Mouse (Mus musculus) lung, embryonic 14.5 days (tissue): ENCODE results near the gene Dcst2. TPM values are rescaled to one million over a fixed set of nuclear protein-coding genes. Genes with fewer than 3 reads are reported as not detected.

ENCODE experiments used
- ATAC-seq: fragments of 200-750 bp; cut with Nextera tagmentation; 2 replicates; pipeline ENCODE4 v1.8.0; 2017; ENCODE audit warnings: mild to moderate bottlenecking, moderate TSS enrichment, moderate library complexity; ENCODE audit not compliant: insufficient read depth
- DNase-seq: peaks from one replicate; pipeline ENCODE4 v3.0.0-alpha.2; 2015
- H3K27ac ChIP-seq: fragments of 300-500 bp; sonication (generic); 2 replicates; pipeline ENCODE4 v1.5.1; 2014; ENCODE audit warnings: low read depth, mild to moderate bottlenecking, moderate library complexity
- H3K27me3 ChIP-seq: fragments of 300-500 bp; sonication (generic); 2 replicates; pipeline ENCODE4 v1.6.1; 2014; ENCODE audit warnings: low read length, control low read depth; ENCODE audit not compliant: insufficient read depth
- H3K36me3 ChIP-seq: fragments of 300-500 bp; sonication (generic); 2 replicates; pipeline ENCODE4 v1.6.1; 2014; ENCODE audit warnings: control low read depth; ENCODE audit not compliant: insufficient read depth
- H3K4me1 ChIP-seq: fragments of 300-500 bp; sonication (generic); 2 replicates; pipeline ENCODE4 v1.6.1; 2014; ENCODE audit warnings: antibody characterized with exemption, control low read depth; ENCODE audit not compliant: insufficient read depth
- H3K4me2 ChIP-seq: fragments of 300-500 bp; sonication (generic); 2 replicates; pipeline ENCODE4 v1.6.1; 2014; ENCODE audit warnings: mild to moderate bottlenecking
- H3K4me3 ChIP-seq: fragments of 300-500 bp; sonication (generic); 2 replicates; pipeline ENCODE4 v1.5.1; 2014; ENCODE audit warnings: low read depth, low read length
- H3K9ac ChIP-seq: fragments of 300-500 bp; sonication (generic); 2 replicates; pipeline ENCODE4 v1.6.1; 2014
- H3K9me3 ChIP-seq: fragments of 300-500 bp; sonication (generic); 2 replicates; pipeline ENCODE4 v1.6.1; 2016; ENCODE audit warnings: low read depth, low read length, control low read depth
- CTCF ChIP-seq: IDR thresholded peaks from 2 replicates; pipeline ENCODE4 v1.5.1; 2016; ENCODE audit warnings: antibody characterized with exemption, low read depth
- WGBS: fragments of 180-500 bp; shearing (Covaris S2); extraction: QIAGEN DNeasy Blood & Tissue Kit; methylation state at CpG from one replicate; pipeline ENCODE4 v1.1.7; 2014; 5-methylcytosine and 5-hydroxymethylcytosine counted together
- polyA plus RNA-seq: library from polyadenylated mRNA; unstranded; fragments of >200 nt; fragmentation: Nextera tagmentation; extraction: Ambion mirVana; gene quantifications from 2 replicates; pipeline ENCODE4 v1.2.1, GENCODE M21; 2014

Dcst2 gene
- polyA plus RNA-seq, 1 experiment from 2014 or later, result 0.17 TPM

DNA sequence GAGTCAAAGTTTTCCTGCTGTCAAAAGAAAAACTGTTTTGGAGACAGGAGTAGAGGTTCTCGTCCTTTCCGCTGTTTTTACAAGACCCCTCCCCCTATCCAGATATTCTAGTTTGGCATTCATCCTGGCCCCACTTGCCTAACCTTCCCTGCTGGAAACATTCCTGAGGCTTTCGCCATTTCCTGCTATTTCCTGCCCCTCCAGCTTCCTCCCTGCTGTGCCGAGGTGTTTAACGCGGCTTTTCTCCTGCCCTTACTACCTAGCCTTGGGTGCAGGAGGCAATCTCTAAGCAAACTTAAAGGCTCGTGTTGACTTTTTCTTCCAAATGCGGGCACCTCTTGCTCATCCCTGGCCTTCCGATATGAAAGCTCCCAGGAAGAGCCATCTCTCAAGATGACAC, 57.8 kb downstream of the Dcst2 start:
- 0% methylated on average over 9 of the region's 9 CpGs for WGBS
- peaks cover 19% of the 10 kb centered on the region for H3K4me1 ChIP-seq

DNA sequence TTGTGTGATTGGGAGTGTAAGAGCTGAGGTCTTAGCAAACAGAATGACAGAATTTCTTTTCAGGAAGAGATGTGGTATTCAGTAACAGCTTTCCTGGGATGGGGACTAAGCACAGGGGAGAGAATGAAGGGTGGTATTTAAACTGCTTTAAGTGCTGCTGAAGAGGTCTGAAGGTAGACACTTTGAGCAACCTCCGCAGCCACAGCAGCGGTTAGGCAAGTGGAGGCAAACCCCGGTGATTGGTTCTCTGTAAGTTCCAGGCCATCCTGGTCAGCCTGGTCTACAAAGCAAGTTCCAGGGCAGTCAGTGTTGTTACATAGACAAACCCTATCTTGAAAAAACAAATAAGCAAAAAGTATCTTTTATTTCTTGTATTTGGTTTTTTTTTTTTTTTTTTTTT, 58.2 kb downstream of the Dcst2 start:
- Histone ChIP-seq H3K27ac (peak overlapping the region; percentile 99), H3K9me3 (no peaks in the 10 kb centered on the region), H3K4me1 (peaks cover 19% of the 10 kb centered on the region), H3K4me2 (peak overlapping the region; percentile 86), H3K9ac (peak overlapping the region; percentile 53), H3K27me3 (no peaks in the 10 kb centered on the region), H3K4me3 (peak overlapping the region; percentile 55), H3K36me3 (peaks cover 38% of the 10 kb centered on the region)
- peak; percentile 35 for DNase-seq
- WGBS, result 17% methylated on average over 3 of the region's 3 CpGs
- no peak for TF ChIP-seq CTCF
- no peak for ATAC-seq

More for the DNA sequence above, 57.8 kb downstream of the Dcst2 start:
- Histone ChIP-seq H3K9ac (peak overlapping the region; percentile 53), H3K4me3 (peak overlapping the region; percentile 55), H3K27ac (peak overlapping the region; percentile 99), H3K4me2 (peak overlapping the region; percentile 86), H3K9me3 (no peaks in the 10 kb centered on the region), H3K36me3 (peaks cover 38% of the 10 kb centered on the region), H3K27me3 (no peaks in the 10 kb centered on the region)
- peak; percentile 87 for DNase-seq
- TF ChIP-seq CTCF, result no peak
- no peak for ATAC-seq

DNA sequence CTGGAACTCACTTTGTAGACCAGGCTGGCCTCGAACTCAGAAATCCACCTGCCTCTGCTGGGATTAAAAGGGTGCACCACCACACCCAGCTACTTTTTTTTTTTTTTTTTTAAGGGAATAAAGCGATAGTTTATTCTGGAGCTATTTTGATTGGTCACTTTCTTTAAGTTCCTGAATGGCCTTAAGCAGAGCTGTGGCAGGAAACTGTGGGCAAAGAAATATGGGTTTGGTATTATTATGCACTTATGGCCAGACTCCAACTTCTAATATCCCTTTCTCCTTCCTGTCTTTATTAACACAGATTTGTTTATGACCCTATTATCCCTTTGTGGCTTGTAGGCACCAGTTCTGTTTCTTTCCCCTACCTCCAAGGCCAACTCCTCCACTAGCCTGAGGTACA, 58.6 kb downstream of the Dcst2 start:
- peak overlapping the region; percentile 99 for H3K27ac ChIP-seq
- H3K27me3 ChIP-seq, result no peaks in the 10 kb centered on the region
- peaks cover 38% of the 10 kb centered on the region for H3K36me3 ChIP-seq
- ATAC-seq (no peak), DNase-seq (peak; percentile 15)
- peak overlapping the region; percentile 86 for H3K4me2 ChIP-seq
- H3K9ac ChIP-seq, result 0 out of 2 replicates have a peak overlapping the region, but pooled peaks have one; percentile 10
- WGBS, result 37% methylated on average over 2 of the region's 2 CpGs
- H3K4me1 ChIP-seq, result peaks cover 19% of the 10 kb centered on the region
- H3K4me3 ChIP-seq, result peak overlapping the region; percentile 55
- H3K9me3 ChIP-seq, result no peaks in the 10 kb centered on the region
- TF ChIP-seq CTCF, result no peak

DNA sequence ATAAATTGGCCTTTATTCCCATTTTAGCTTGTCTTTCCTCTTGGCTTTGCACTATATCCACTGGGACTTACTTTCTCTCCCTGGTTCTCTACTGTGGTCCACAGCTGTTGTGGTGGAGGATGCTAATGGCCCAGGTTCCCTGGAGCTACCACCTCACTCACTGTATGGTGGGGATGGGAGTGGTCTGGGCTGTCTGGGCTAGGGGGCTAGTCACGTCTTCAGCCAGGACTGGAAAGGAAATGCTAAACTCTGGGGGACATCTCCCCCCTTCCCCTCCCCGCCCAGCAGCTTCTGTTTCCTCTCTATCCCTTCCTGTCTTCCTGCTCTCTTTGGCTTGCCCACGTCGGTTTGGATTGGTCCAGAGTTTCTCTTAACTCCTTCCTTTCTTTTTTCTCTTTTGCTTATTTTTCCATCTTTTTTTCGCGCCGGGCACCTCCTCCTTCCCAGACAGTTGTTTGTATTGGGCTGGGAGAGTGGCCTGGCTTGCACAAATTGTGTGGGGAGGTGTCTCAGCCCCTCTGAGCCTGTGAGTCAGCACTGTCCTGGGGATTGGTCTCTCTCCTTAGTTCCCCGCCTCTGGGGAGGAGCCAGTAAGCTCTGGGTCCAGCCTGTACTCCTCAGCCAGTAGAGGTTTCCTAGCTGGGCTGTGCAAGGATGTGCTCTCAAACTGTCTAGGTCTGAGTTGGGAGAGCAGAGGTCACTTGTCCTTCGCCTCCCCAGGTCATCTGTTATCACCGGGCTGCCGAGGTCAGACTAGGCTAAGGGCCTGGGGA, 59.4 kb downstream of the Dcst2 start:
- 2% methylated on average over 11 of the region's 11 CpGs for WGBS
- Histone ChIP-seq H3K4me2 (peak overlapping the region; percentile 86), H3K27me3 (no peaks in the 10 kb centered on the region), H3K9ac (peak overlapping the region; percentile 61), H3K4me1 (peaks cover 19% of the 10 kb centered on the region), H3K9me3 (no peaks in the 10 kb centered on the region), H3K36me3 (peaks cover 38% of the 10 kb centered on the region), H3K4me3 (peak overlapping the region; percentile 55), H3K27ac (peak overlapping the region; percentile 99)
- peak; percentile 87 for ATAC-seq
- peak; percentile 93 for DNase-seq
- TF ChIP-seq CTCF, result no peak

DNA sequence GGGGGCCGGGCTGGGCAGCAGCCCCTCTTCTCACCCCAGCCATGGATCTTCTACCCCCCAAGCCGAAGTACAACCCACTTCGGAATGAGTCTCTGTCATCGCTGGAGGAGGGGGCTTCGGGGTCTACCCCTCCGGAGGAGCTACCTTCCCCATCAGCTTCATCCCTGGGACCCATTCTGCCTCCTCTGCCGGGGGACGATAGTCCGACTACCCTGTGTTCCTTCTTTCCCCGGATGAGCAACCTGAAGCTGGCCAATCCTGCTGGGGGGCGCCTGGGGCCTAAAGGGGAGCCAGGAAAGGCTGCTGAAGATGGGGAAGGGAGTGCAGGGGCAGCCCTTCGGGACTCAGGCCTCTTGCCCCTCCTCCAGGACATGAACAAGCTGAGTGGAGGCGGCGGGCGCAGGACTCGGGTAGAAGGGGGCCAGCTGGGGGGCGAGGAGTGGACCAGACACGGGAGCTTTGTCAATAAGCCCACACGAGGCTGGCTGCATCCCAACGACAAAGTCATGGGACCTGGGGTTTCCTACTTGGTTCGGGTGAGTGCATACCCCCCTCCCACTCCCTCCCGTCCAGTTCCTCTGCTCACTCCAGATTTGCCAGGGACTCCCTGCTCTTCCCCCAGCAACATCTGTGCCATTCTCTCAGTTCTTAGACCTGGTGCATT, 60.2 kb downstream of the Dcst2 start:
- Histone ChIP-seq H3K36me3 (peaks cover 39% of the 10 kb centered on the region), H3K9ac (peak overlapping the region; percentile 61), H3K27ac (peak overlapping the region; percentile 99), H3K27me3 (no peaks in the 10 kb centered on the region), H3K4me2 (peak overlapping the region; percentile 86), H3K4me3 (peak overlapping the region; percentile 55), H3K4me1 (peaks cover 13% of the 10 kb centered on the region; the same call in 1 of the 2 replicates), H3K9me3 (no peaks in the 10 kb centered on the region)
- no peak for TF ChIP-seq CTCF
- ATAC-seq, result no peak
- DNase-seq, result peak; percentile 58
- WGBS, result 7% methylated on average over 21 of the region's 22 CpGs

DNA sequence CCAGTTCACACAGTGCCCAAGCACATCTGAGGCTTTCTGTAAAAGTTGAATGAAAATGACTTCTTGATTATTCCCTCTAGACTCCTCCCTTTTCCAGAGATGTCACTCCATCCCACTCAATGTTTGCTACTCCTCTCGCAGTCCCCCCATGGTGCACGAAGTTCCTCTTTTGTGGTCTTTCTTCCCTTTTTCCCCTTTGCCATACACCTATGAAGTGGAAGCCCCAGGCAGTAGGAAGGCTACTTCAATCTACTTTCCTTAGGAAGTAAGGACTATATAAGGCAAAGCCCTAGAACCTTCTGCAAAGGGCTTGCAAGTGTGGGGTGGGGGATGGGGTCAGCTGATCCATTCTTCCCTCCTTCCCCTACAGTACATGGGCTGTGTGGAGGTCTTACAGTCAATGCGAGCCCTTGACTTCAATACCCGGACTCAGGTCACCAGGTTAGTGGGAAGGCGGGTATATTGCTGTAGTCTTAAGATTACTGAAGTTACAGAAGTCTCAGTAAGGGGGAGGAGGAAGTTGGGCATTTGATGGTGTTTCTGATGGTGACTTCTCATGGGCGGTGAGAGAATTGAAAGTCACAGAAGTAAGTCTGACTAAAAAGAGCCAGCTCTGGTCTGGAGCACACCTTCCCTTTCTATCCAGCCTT, 60.9 kb downstream of the Dcst2 start:
- Histone ChIP-seq H3K9ac (peak overlapping the region; percentile 61), H3K4me1 (peaks cover 13% of the 10 kb centered on the region; the same call in 1 of the 2 replicates), H3K36me3 (peaks cover 46% of the 10 kb centered on the region), H3K27me3 (no peaks in the 10 kb centered on the region), H3K9me3 (no peaks in the 10 kb centered on the region), H3K4me2 (peak overlapping the region; percentile 86), H3K4me3 (peak overlapping the region; percentile 55), H3K27ac (peak overlapping the region; percentile 99; the same call in 1 of the 2 replicates)
- ATAC-seq (no peak), DNase-seq (no peak)
- TF ChIP-seq CTCF, result no peak
- WGBS, result 54% methylated on average over 6 of the region's 6 CpGs
